Mouse (Mus musculus): ENCODE results near the gene Tpm1.

DNA sequence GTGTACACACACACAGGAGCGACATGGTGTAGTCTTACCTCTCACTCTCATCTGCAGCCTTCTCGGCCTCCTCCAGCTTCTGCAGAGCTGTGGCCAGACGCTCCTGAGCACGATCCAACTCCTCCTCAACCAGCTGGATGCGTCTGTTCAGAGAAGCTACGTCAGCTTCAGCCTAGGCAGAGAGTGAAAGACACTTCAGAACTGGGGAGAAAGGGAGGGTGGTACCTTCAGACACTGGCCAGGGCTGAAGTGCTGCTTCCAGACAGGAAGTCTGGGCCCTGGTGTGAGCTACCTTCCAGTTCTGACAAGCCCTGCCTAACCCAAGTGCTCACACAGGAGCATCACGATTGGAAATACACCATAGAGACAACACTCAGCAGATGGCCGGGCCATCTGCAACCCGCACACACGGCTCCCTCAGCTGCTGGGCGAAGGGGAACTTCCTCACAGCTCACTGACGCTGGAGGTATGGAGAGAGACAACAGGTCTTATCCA is 13.2 kb downstream of the Tpm1 start:
- TF ChIP-seq CTCF (IDR thresholded peaks at IDR 0.05; ENCODE audit: low read depth), result no peak
- no peak for TF ChIP-seq EP300 (IDR thresholded peaks at IDR 0.05; ENCODE audit: low read depth)

Data from liver, postnatal 0 days (tissue).